Mouse (Mus musculus): ENCODE measurements around the gene Asf1b. TPM values are rescaled to one million over a fixed set of nuclear protein-coding genes. Genes with fewer than 3 reads are reported as not detected.
"Not testable (repeated sequence)": the region's sequence is repeated elsewhere in the genome, so short reads cannot be mapped to it uniquely, and the experiment has no call there.

Gene Asf1b
- total RNA-seq, 2 experiments from 2014 or later = 0.39 to 0.48 TPM

- intact Hi-C loops (cut with DNase I) = loop anchor here (1.0 to 10.0 kb wide), 4 partner anchors 18 to 230 kb away; partner anchors contain the start of gene Prkaca
- no peak for DNase-seq (ENCODE audit: low spot score in 2 of 2)
Observed at GRCm38 (mm10) chr8:83954749-83955105, 580 bp upstream of the Asf1b start.

DNA sequence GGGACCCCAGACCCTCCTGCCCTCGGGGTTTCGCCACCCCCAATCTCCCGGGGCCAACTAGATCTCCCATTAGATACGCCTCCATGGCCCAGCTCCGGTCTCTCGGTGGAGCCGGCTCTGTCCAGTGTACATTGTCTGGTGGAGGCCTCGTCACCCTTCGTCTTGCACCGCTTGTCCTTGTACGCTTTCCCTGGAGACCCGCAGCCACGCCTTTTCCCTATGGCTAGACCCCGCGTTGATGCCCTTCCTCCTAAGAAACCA lies 581 bp downstream of the Asf1b start:
- no peak for DNase-seq (ENCODE audit: low spot score in 2 of 2)
- intact Hi-C loops (cut with DNase I) = loop anchor here (1.0 to 10.0 kb wide), 4 partner anchors 16 to 231 kb away; partner anchors contain the start of gene Prkaca

DNA sequence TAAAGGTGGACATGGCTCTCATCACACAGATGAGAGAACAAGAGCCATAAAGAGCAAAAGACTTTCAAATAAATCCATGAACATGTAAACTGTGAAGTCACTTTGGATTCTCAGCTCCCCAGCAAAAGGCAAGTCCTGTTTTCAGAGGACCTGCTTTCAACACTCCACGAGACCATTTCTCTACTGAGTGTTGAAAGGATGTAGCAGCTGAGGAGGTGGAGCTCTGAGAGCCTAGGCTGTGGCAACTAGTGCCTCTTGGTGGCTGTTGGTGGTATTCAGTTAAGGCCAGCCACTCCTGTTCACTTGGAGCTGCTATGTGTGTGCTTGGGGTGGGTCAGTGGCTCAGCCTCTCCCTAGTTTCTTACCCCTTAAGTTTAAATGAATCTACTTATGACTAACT lies 1.5 kb downstream of the Asf1b start:
- no peak for DNase-seq (ENCODE audit: low spot score in 2 of 2)

DNA sequence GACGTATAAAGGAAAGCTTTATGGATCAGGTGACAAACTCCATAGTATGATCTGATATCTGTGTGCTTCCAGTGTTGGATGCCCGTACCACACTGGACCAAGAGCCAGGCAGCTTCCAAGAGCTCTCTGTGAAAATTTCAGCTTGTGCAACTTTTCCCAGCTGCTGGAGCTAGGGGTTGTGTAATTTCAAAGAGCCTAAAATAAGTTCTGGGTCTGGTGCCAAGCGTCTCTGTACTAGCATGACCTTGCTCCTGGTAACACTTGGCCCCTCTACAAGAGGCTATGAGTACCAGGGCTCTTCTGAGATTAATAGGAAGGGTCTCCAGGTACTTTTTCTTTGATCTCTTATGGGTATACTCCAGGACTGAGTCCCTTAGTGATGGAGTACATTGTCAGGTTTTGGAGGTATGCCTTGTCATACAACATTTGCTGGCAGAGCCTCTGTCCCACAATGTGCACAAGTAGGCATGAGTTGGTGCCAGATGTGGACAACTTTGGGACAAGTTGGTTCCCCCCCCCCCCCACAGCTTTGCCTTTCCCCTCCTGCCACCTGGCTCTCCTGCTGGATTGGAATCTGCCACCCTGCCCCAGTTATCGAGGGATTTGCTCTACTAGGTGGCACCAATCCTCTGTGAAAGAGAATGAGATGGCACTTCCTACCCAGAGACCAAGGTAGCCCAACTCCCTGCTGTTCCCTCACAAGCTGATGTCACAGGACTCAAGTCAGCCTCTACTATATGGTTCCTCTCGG lies 8.9 kb downstream of the Asf1b start:
- DNase-seq (ENCODE audit: low spot score in 2 of 2) = no peak
- intact Hi-C loops (cut with DNase I) = no loop called here

More for the DNA sequence above, 1.5 kb downstream of the Asf1b start:
- intact Hi-C loops (cut with DNase I) = loop anchor here (10.0 kb wide), 1 partner anchor 232 kb away; no protein-coding TSS in a partner anchor

- no peak for DNase-seq (ENCODE audit: low spot score in 2 of 2)
- intact Hi-C loops (cut with DNase I) = no loop called here
Observed at GRCm38 (mm10) chr8:83967701-83968100, 12.4 kb downstream of the Asf1b start.

- no peak for DNase-seq (ENCODE audit: low spot score in 2 of 2)
- intact Hi-C loops (cut with DNase I) = no loop called here
Observed at GRCm38 (mm10) chr8:83971121-83971520, 15.8 kb downstream of the Asf1b start.

DNA sequence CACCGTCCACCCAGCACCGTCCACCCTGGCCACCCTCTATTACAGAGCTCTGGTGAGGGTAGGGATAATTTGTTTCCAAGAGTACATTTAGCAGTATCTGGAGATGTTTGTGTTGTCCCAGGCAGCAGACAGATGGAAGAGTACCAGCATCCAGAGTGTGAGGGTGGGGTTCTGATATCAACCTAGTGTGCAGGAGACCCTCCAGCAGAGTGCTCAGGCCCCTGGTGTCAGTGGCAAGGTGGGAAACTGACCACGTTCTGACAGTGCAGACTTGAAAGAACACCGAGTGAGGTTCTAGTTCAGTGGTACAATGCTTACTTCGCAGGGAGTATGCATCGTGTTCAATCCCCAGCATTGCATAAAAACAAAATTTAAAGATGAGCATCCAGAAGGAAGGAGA lies 16.4 kb downstream of the Asf1b start:
- intact Hi-C loops (cut with DNase I) = loop anchor here (1.0 to 2.0 kb wide), 2 partner anchors 16 to 21 kb away; partner anchors contain the start of genes Asf1b and Gm10644

DNA sequence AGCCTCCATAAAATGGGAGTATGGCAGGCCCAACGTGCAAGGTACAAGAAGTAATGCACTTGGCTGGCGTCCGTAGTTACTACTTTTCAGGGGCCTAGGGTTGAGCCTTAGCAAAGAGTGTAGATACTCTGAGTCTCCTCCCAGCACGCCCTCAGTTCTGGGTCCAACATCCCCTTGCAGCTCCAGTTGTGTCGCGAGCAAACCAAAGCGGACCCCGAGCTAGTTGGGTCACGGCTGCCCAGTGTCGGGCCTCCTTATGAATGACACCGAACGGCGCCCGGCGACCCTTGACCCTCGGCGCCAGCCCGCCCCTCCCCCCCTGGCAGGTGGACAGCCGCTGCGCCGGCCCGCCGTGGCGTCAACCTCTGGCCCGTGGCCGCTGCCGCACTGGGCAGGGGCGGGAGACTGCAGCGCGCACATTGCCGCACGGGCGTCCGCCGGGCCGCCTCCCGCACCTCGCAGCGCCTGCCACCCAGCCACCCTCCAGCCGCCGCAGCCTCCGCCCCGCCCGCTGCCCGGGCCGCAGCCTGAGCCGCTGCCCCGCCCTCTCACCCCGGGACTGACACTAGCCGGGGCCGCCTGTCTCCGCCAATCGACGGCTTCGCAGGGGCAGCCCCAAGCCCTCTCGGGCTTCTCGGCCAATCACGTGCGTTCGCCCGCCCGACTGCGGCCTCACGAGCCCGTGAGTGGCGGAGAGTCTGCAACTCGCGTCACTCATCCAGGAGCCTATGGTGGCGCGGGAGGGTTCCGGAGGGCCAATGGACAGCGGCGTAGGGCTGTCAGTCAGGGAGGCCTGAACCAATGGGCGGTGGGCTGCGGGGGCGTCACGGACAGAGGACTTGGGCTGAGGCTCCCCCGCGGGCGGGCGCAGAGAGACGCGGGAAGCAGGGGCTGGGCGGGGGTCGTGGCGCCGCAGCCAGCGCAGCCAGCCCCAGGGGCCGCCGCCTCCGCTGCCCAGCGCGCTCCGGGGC lies 17.1 kb downstream of the Asf1b start, which contains the start of gene Prkaca:
Gene Prkaca, plus strand, starts transcription at position 844 of the 971 bp plus-strand sequence.
- DNase-seq (ENCODE audit: low spot score in 2 of 2) = peak; percentile 99 to 100
- intact Hi-C loops (cut with DNase I) = loop anchor here (1.0 to 2.0 kb wide), 2 partner anchors 17 to 20 kb away; partner anchors contain the start of genes Asf1b and Gm10644

More for the DNA sequence above, 16.4 kb downstream of the Asf1b start:
- no peak for DNase-seq (ENCODE audit: low spot score in 2 of 2)

DNA sequence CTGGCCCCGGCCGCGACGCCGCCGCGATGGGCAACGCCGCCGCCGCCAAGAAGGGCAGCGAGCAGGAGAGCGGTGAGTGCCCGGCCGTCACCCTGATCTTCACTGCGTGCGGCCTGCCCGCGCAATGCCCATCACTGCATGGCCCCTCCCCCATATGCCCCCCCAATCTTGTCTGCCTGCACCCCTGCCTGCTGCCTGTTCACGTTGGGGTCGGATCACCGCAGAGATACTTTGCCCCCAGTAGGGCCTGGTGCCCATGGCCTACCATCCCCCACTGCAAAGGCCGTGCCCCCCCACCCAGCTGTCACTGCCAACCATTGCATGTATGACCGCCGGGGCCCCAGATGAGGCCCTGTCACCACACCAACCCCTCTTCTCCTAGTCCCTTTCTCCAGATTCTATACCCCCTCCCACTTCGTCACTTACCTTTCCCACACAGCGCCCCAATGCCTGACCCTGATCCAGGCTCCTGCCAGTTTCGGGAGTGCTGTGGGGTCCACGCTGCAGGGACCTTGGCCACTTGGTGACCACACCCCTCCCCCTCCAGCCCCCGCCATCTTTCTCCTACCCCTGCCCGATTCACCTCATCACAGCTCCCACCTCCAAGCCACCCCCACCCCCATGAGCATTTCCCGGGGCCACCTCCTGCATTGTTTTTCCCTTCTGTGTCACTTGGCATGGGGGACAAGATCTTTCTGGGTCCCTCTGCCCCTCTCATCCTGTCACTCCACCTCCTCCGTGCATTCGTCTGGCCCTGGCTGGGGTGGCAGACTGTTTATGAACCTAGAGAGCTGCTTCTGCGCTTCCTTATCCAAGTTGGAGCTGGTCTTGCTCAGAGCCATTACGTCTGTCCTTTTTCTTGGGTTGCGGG lies 18.1 kb downstream of the Asf1b start:
- DNase-seq (ENCODE audit: low spot score in 2 of 2) = no peak
- intact Hi-C loops (cut with DNase I) = loop anchor here (2.0 kb wide), 1 partner anchor 19 kb away; no protein-coding TSS in a partner anchor

DNA sequence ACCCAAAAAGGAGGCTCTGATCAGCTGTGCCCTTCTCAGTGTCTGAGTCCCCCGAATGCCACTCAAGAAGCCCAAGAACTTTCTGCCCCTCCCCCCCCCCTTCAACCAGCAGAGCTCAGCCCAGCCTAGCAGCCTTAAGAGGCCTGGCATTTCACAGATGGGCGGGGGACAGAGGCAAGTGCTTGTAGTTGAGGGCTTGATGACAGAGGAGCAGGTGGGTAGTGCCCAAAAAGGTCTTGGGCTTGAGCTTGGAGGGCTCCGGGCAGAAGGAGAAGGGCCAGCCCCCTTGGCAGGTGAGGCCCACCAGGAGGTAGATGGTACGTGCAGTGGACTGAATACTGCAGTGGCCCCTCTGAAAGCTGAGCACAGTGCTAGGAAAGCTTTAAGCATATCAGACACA lies 19.2 kb downstream of the Asf1b start:
- intact Hi-C loops (cut with DNase I) = no loop called here

GRCm38 (mm10) chr8:83976101-83976630 lies 20.9 kb downstream of the Asf1b start:
- intact Hi-C loops (cut with DNase I) = no loop called here
- DNase-seq (ENCODE audit: low spot score in 2 of 2) = no peak

More for the DNA sequence above, 19.2 kb downstream of the Asf1b start:
- no peak for DNase-seq (ENCODE audit: low spot score in 2 of 2)

GRCm38 (mm10) chr8:83976779-83977350 lies 21.6 kb downstream of the Asf1b start:
- intact Hi-C loops (cut with DNase I) = no loop called here
- no peak for DNase-seq (ENCODE audit: low spot score in 2 of 2)

DNA sequence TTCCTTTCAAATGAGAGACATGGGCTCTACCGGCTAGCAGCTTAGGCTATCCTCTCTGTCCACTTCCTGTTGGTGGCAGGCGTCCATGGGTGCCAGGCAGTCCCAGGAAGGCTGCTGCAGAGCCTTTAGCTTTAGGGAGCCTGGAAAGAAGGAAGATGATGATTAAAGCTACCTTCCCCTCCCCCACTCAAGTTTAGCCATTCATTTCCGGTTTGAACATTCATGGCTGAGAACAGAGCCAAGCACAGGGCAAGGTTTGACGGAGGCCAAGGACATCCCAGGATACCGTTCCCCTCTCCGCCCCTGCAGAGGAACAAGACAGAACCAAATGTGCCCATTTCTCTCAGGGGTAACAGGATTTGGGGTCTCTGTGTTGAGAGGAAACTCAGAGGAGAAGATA lies 22.3 kb downstream of the Asf1b start:
- no peak for DNase-seq (ENCODE audit: low spot score in 2 of 2)
- intact Hi-C loops (cut with DNase I) = no loop called here

DNA sequence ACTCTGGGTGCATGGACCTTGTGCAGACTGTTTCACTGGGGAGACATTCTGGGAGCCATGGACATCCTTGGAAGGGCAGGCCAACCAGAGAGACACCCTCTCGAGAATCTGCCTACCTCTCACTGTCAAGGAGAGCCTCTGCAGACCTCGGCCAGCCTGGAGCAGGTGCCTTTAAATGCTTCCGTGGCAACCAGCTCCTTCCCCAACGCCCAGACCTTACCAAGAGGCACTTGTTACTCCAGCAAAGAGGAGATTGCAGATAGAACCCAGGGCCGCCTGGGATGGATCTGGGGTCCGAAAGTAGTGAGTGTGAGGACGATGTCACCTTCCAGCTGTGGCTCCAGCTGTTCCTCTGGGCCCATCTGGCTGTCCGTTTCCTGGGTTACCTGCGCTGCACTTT lies 22.9 kb downstream of the Asf1b start:
- no peak for DNase-seq (ENCODE audit: low spot score in 2 of 2)
- intact Hi-C loops (cut with DNase I) = no loop called here

DNA sequence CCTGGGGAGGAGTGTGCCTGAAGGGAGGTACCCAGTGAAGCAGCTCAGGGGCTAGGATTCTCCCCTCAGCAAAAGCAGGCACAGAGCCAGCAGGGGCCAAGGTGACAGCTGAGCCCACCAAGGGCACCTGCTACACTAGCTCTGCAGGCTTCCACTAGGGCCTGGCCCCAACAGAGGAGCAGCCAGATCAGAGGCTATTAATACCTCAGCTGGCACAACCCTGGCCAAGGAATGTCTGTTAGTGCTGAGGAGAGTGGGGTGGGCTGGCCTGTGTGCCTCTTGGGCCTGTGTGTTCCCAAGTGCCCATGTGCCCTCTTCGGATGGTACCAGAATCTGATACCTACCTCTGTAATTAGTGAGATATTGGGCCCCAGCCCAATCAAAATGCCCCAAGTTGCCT lies 24.9 kb downstream of the Asf1b start:
- intact Hi-C loops (cut with DNase I) = no loop called here

DNA sequence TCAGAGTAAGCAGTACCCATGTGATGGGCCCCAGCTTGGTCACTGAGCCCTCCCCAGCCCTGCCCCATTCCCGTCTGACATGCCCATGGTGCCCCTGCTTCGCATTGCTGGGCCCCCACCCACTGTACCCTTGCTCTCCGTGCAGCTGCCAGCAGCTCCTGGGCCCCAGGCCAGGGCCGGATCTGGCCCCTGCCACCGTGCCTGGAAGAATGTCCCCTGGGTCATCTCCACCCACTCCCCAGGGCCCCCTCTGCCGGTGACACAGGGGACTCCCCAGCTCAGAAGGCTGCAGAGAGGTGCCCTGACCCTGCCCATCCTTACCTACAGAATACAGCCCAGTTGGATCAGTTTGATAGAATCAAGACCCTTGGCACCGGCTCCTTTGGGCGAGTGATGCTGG lies 25.5 kb downstream of the Asf1b start:
- DNase-seq (ENCODE audit: low spot score in 2 of 2) = no peak
- intact Hi-C loops (cut with DNase I) = no loop called here

More for the DNA sequence above, 24.9 kb downstream of the Asf1b start:
- no peak for DNase-seq (ENCODE audit: low spot score in 2 of 2)

DNA sequence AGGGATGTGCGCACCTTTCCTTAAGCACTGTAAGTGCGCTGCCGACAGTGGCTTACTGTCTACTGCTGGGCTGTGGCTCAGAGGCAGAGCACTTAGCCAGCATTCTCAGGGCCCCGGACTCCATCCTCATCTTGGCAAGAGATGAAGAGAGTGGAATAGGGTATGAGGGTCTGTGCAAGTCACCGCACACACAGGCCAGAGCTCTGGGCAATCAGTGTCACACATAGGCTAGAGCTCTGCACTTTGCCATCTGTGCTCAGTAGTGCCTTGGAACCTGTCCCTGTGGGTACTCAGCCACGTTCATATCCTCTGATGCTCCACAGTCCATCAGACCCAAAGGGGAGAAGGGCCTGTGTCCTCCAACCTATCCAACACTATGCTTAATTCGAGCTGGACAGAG lies 26.2 kb downstream of the Asf1b start:
- intact Hi-C loops (cut with DNase I) = no loop called here
- no peak for DNase-seq (ENCODE audit: low spot score in 2 of 2)

DNA sequence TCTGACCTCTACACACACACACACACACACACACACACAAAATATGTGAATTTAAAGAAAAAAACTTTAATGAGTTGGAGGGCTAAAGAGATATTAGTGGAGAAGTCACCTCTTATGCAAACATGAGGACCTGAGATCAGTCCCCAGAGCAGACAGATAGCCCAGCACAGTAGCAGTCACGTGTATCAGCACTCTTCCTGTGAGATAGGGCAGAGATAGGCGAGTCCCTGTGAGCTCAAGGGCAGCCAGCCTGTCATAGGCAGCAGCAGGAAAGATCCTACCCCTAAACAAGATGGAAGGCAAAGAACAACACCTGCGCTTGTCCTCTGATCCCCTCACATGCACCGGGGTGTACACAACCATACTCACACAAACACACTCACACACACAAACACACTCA lies 27.1 kb downstream of the Asf1b start:
- intact Hi-C loops (cut with DNase I) = no loop called here
- DNase-seq (ENCODE audit: low spot score in 2 of 2) = no peak

- intact Hi-C loops (cut with DNase I); DNase-seq (ENCODE audit: low spot score in 2 of 2): not testable (repeated sequence)
Observed at GRCm38 (mm10) chr8:83983222-83983621, 27.9 kb downstream of the Asf1b start.
